Mouse (Mus musculus): ENCODE results near the gene Prpf38a. TPM values are rescaled to one million over a fixed set of nuclear protein-coding genes. Genes with fewer than 3 reads are reported as not detected.

Gene Prpf38a
- 10 to 100 TPM; 35.5 to 39.3 TPM for total RNA-seq (2021)
- long read RNA-seq, experiment 1, transcript Prpf38a-201 (10 exons, 1,516 nt), result major isoform, 33 of 35 reads
- long read RNA-seq, experiment 1, partial matches to known transcripts, result 1 of 35 reads
- long read RNA-seq, experiment 1, other reads (novel, unspliced or antisense), result 1 of 35 reads
- long read RNA-seq, experiment 2, transcript Prpf38a-201 (10 exons, 1,516 nt), result major isoform, 28 of 28 reads
- long read RNA-seq, experiment 2, partial matches to known transcripts, result 0 of 28 reads
- long read RNA-seq, experiment 2, other reads (novel, unspliced or antisense), result 0 of 28 reads

DNA sequence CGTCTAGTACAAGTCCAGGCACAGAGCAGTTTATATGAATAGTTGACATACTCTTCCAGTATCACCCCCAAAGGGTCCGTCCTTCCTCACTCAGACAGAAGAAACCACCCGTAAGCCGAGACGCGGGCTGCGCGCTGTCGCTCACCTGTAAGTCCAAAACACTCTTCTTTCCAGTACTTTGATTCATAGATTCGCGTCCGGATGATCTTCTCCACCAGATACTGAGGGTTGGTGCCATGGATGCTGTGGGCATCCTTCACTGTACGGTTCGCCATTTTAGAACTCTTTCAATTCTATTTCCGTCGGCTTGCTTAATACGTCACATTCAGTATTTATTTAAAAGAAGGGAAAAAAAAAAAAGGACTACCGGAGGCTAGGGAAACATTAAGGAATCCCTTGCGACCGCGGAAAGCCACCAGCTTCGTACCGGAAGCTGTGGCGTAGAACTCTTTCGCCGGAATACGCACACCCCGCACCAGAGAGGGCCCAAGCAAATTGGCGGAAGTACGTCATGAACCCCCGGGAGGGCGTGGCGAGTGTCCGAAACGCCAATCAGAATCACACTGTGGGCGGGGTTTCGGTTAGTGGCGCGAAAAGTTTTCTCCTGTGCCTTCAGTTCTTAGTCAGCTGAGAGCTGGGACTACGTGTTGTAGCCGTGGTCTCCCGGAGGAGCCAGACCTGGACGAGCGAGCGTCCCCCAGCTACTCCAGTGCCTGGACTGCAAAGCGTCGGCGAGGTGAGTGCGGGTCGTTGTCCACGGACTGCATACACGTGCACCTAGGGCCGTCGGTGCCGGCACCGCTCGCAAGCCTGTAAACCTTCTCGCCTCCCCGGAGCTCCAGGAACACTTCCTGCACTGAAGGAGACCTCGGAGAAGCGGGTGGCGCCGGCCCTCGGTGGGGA lies at the start of gene Prpf38a, which contains the start of gene Orc1:
Gene Prpf38a (minus strand): TSS at position 497 of the 903 bp plus-strand sequence.
Gene Orc1 (plus strand): TSS at position 584 of the 903 bp plus-strand sequence.
- DNase-seq (ENCODE audit: low spot score in 2 of 2), result peak; percentile 92 to 97

DNA sequence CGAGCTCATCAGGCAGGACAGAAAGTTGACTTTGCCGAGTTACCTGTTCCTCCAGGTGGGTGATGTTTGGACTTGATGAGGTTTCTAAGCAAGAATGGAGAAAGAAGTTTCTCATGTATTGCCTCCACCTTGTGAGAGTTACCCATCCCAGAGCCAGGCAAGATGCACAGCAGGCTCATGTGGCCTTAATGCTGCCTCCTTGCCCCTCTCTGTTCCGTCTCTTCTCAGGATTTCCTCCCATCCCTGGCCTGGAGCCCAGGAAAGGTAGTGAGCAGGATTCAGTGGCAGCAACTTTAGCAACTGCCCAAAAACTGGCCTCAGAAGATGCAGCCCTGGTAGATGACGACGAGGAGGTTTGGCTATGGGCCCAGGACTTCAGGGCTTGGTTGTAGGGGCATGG lies 47.9 kb upstream of the Prpf38a start:
- DNase-seq (ENCODE audit: low spot score in 2 of 2), result no peak

- DNase-seq (ENCODE audit: low spot score in 2 of 2), result no peak
Observed at GRCm38 (mm10) chr4:108621504-108621903, 42.4 kb upstream of the Prpf38a start.

- DNase-seq (ENCODE audit: low spot score in 2 of 2), result no peak
Observed at GRCm38 (mm10) chr4:108620536-108620935, 41.4 kb upstream of the Prpf38a start.

DNA sequence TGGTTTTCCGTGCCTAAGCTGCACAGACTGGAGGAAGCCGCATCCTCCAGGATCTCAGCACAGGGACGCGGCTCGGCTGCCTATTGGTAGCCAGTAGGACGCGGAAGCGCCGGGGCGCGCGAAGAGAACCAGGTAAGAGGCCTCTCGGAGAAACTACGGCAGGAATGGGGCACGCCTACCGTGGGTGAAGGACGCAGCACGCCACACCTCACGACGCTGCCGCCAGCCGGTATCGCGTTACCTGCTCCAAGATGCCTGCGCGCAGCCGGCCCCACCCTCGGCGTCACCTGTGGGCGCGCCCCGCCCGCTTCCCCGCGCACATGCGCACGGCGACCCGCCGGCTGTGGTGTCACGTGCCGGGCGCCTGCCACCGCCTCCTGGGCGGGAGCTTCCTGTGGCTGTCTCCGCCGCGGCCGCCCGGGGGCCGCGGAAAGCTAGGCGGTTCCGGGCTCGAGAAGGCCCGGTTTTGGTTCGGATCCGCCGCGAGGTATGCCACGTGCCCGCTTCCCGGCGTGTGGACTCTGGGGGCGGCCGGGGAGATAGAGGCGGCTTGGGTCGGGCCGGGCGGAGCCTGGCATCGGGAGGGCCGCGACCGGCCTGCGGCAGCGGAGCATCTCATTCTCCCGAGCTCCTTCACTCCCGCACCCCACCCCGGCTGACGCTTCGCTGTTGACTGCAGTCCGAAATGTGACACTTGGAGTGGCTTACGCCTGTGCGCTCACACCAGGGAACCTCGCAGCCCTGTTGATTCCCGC lies 40.6 kb upstream of the Prpf38a start, which contains the start of gene Cc2d1b:
Gene Cc2d1b (plus strand): TSS at position 354 of the 755 bp plus-strand sequence.
- DNase-seq (ENCODE audit: low spot score in 2 of 2), result peak; percentile 81 to 88

DNA sequence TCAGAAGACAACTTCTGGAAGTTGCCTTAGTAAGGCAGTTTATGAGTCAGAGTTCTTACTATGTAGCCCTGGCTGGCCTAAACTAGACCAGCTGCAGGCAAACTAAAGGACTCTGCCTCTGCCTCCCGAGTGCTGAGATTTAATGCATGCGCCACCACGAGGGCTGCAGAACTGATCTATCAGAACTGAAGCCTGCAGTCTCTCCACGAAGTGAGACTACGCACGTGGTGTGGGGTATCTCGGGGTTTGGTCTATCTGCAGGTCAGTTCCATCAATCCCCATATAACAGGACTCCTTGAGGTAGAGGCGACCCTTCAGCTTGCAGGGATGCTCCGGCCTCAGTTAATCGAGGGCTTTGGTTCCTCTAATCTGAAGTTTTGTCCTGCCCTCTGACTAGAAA lies 40.0 kb upstream of the Prpf38a start:
- DNase-seq (ENCODE audit: low spot score in 2 of 2), result peak in 1 of 2 experiments; percentile 20

DNA sequence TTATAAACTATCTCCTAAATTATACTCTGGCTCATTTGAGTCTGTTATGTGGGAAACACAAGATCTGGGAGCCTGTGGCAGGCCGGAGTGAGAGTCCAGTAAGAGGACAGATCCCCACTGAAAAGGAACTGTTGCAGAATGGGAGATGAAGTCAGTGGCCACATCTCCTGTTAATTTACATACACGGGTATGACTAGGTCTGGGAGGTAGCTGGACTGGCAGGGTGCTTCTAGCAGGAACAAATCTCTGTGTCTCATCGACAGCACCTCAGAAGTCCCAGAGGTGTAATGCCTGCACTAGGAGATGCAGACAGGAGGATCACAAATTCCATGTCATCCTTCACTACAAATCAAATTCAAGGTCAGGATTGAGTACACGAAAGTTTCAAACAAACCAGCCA lies 39.5 kb upstream of the Prpf38a start:
- DNase-seq (ENCODE audit: low spot score in 2 of 2), result no peak

DNA sequence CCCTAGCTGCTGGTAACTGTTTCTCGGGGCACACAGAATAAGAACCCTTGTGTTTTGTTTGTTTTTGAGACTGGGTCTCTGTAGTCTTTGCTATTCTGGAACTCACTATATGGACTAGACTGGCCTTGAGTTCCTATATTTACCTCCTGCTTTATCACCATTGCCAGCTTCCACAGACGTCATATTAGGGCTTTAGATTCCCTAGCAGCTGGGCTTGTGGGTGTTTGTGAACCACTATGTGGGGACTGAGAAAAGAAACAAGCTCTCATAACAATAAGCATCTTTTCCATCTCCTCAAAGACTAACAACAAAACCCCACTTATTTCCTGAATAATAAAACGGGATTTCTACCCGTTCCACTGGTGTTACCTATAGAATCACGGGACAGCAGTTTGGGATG lies 31.8 kb upstream of the Prpf38a start:
- DNase-seq (ENCODE audit: low spot score in 2 of 2), result no peak

DNA sequence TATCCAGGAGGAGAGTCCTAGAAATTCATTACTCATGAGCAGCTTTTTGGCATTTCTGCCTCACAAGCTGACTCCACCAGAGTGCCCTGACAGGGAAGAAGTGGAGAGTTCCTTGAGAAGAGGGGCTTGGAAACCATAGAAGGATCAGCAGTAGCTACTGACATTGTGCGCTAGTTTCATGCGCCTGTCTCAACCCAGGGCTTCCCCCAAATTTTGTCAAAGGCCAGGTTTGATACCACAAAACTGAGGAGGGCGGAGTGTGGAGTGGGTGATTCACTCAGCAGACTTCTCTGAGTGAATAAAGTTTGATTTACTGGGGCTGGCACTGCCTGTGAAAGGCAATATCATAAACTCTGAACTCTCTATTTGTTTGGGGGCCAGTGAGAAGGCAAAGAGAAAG lies 29.5 kb upstream of the Prpf38a start:
- no peak for DNase-seq (ENCODE audit: low spot score in 2 of 2)

DNA sequence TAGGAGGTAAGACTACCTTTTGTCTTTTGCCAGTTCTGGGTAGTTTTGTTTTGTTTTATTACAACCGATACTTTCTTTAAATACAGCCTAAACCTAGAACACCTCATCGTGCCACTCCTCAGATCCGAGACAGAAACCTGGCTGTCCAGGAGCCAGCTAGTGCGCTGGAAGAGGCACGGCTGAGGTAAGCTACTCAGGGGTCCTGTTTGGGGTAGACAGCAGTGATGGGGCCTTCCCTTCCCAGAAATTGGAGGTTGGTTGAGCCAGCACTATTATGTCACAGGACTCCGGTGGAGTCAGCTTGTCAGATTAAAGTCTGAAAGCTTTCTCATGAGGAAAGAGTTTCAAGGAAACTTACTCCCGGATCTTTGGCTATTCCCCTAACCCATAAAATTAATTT lies 22.7 kb upstream of the Prpf38a start:
- no peak for DNase-seq (ENCODE audit: low spot score in 2 of 2)

- no peak for DNase-seq (ENCODE audit: low spot score in 2 of 2)
Observed at GRCm38 (mm10) chr4:108598306-108598705, 19.2 kb upstream of the Prpf38a start.

DNA sequence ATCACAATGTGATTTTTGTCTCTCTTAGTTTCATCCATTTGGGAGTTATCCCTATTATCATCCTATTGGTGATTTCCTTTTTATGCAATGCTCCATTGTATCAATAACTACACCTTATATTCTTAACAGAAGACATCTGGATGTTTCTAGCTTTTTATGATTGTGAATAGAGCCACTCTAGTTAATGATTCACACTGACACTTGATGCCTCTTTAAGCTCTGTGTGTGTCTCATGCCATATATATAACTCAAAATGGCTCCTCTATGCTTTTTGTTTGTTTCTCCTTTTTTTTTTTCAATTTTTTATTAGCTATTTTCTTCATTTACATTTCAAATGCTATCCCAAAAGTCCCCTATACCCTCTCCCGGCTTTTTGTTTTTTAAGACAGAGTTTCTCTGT lies 16.6 kb upstream of the Prpf38a start:
- no peak for DNase-seq (ENCODE audit: low spot score in 2 of 2)

DNA sequence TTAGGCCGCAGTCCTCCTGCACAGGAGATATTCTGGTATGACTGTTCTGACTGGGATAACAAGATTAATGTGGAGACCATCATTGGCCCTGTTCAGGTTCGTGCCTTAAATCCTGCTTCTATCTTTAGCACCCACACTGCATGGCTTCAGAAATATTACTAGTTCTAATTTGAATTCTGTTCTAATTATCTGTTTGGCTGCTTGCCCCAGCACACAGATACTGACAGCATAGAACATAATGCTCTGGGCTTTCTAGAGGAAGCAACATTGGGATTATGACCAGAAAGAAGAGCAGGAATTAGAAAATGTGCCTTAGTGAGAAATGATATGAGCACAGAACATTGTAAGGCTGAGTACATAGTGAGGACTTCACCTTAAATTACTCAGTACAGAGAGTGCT lies 14.2 kb upstream of the Prpf38a start:
- DNase-seq (ENCODE audit: low spot score in 2 of 2), result no peak

- no peak for DNase-seq (ENCODE audit: low spot score in 2 of 2)
Observed at GRCm38 (mm10) chr4:108579743-108580411, 741 bp upstream of the Prpf38a start.

DNA sequence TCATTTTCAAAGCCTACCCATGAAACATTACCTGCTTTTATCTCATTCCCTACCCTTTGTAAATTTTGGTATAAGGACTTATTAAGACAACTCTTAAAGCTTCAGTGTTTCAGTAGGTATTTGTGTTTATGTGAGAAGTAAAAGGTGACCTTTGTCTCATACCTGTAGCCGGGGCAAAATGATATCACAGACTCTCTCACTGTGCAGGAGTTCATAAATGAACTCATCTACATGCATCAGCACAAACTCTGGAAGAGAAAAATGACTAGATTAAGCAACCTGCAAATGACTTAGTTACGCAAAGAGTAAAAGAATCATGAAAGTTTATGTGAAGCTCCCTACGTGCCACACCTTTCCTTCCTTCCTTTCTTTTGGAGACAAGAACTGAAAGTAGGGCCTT lies 6.5 kb downstream of the Prpf38a start:
- no peak for DNase-seq (ENCODE audit: low spot score in 2 of 2)

- DNase-seq (ENCODE audit: low spot score in 2 of 2), result no peak
Observed at GRCm38 (mm10) chr4:108565026-108565425, 14.1 kb downstream of the Prpf38a start.

- no peak for DNase-seq (ENCODE audit: low spot score in 2 of 2)
Observed at GRCm38 (mm10) chr4:108539701-108540100, 39.4 kb downstream of the Prpf38a start.
